Mouse (Mus musculus) stomach, postnatal 0 days (tissue): Measurements from ENCODE around the gene Tnnt2. TPM values are rescaled to one million over a fixed set of nuclear protein-coding genes. Genes with fewer than 3 reads are reported as not detected.

Source experiments
- ATAC-seq: fragments of 200-750 bp; cut with Nextera tagmentation; 2 replicates; pipeline ENCODE4 v1.8.0; 2017; ENCODE audit not compliant: low FRiP score, low TSS enrichment
- DNase-seq: peaks from one replicate; pipeline ENCODE4 v3.0.0-alpha.2; 2016; ENCODE audit warnings: low spot score
- H3K27ac ChIP-seq: fragments of 300-500 bp; sonication (generic); replicated peaks from 2 replicates; pipeline ENCODE4 v1.5.1; 2014; ENCODE audit warnings: mild to moderate bottlenecking, control low read depth
- H3K27me3 ChIP-seq: fragments of 300-500 bp; sonication (generic); 2 replicates; pipeline ENCODE4 v1.6.1; 2014; ENCODE audit warnings: low read length; ENCODE audit not compliant: control insufficient read depth, insufficient read depth
- H3K36me3 ChIP-seq: fragments of 300-500 bp; sonication (generic); 2 replicates; pipeline ENCODE4 v1.6.1; 2014; ENCODE audit warnings: low read length, mixed read lengths; ENCODE audit not compliant: control insufficient read depth, insufficient read depth
- H3K4me1 ChIP-seq: fragments of 300-500 bp; sonication (generic); replicated peaks from 2 replicates; pipeline ENCODE4 v1.6.1; 2014; ENCODE audit warnings: antibody characterized with exemption; ENCODE audit not compliant: control insufficient read depth, insufficient read depth
- H3K4me2 ChIP-seq: fragments of 300-500 bp; sonication (generic); replicated peaks from 2 replicates; pipeline ENCODE4 v1.6.1; 2014; ENCODE audit warnings: low read depth, mild to moderate bottlenecking, control low read depth, moderate library complexity
- H3K4me3 ChIP-seq: fragments of 300-500 bp; sonication (generic); 2 replicates; pipeline ENCODE4 v1.5.1; 2014; ENCODE audit warnings: low read depth, low read length, control low read depth
- H3K9ac ChIP-seq: fragments of 300-500 bp; sonication (generic); 2 replicates; pipeline ENCODE4 v1.6.1; 2014; ENCODE audit warnings: mild to moderate bottlenecking, low read length, control low read depth, mixed read lengths
- H3K9me3 ChIP-seq: fragments of 300-500 bp; sonication (generic); 2 replicates; pipeline ENCODE4 v1.6.1; 2016; ENCODE audit warnings: low read length; ENCODE audit not compliant: control insufficient read depth
- CTCF ChIP-seq: IDR thresholded peaks from 2 replicates; pipeline ENCODE4 v1.5.1; 2016; ENCODE audit warnings: antibody characterized with exemption, low read depth, mild to moderate bottlenecking, moderate library complexity
- EP300 ChIP-seq: optimal IDR thresholded peaks from 2 replicates; pipeline ENCODE3; 2016; ENCODE audit warnings: antibody characterized with exemption
- WGBS: fragments of 180-500 bp; shearing (Covaris S2); extraction: QIAGEN DNeasy Blood & Tissue Kit; methylation state at CpG from one replicate; pipeline ENCODE4 v1.1.7; 2014; 5-methylcytosine and 5-hydroxymethylcytosine counted together
- polyA plus RNA-seq: library from polyadenylated mRNA; unstranded; fragments of >200 nt; fragmentation: Nextera tagmentation; extraction: Ambion mirVana; gene quantifications from 2 replicates; pipeline ENCODE4 v1.2.1, GENCODE M21; 2015

Gene Tnnt2
- polyA plus RNA-seq, 1 experiment from 2014 or later: 36.4 TPM

DNA sequence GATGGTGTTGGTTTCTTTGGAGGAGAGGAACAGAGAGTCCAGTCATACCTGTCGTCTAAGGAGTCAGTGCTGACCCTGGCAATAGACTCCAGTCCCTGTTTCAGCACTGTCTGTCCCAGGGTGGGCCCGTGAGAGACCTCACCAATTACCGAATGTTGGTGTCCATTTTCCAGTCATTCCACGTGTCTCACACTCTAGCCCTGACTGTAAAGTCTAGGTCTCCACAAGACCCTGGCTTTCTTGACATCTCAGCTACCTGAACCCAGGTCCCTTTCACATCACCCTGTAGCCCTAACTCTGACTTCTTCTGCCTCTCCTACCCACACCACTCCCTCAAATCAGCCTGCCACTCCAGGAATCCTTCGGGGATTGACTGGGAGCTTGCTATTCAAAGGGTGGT, 26.4 kb downstream of the Tnnt2 start:
- no peak overlapping the region for H3K4me2 ChIP-seq
- no peaks in the 10 kb centered on the region for H3K27me3 ChIP-seq
- H3K4me1 ChIP-seq: no peaks in the 10 kb centered on the region
- no peak for DNase-seq
- no peak overlapping the region for H3K4me3 ChIP-seq
- TF ChIP-seq EP300 (no peak), CTCF (no peak)
- no peaks in the 10 kb centered on the region for H3K9me3 ChIP-seq
- H3K27ac ChIP-seq: no peak overlapping the region
- WGBS: 69% methylated on average over 5 of the region's 5 CpGs
- H3K9ac ChIP-seq: no peak overlapping the region
- no peak for ATAC-seq
- H3K36me3 ChIP-seq: no peaks in the 10 kb centered on the region

GRCm38 (mm10) chr1:135863786-135864335, 27.7 kb downstream of the Tnnt2 start:
- H3K36me3 ChIP-seq: no peaks in the 10 kb centered on the region
- no peaks in the 10 kb centered on the region for H3K4me1 ChIP-seq
- no peaks in the 10 kb centered on the region for H3K27me3 ChIP-seq
- H3K4me2 ChIP-seq: no peak overlapping the region
- DNase-seq (peak; percentile 42), ATAC-seq (no peak)
- WGBS: 67% methylated on average over 9 of the region's 9 CpGs
- no peak overlapping the region for H3K4me3 ChIP-seq
- no peak overlapping the region for H3K9ac ChIP-seq
- no peak overlapping the region for H3K27ac ChIP-seq
- no peak for TF ChIP-seq CTCF
- no peak for TF ChIP-seq EP300
- no peaks in the 10 kb centered on the region for H3K9me3 ChIP-seq

DNA sequence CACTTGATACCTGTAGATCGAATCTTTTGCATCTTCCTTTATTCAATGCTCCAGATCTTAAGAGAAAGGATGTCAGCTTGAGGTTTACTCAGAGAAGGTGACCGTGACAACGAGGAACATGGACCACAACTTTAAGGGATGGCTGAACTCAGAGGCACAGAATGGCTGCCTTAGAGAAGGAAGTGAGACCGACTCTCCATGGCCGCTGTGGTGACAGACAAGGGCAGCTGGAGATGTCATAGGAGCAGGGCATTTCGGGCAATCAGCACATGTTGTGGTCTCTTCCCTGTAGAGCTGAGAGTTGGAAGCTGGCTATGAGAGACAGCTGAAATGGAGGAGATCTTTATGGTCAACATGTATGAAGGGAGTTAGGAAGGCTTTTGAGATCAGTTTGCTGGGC, 28.7 kb downstream of the Tnnt2 start:
- ATAC-seq (no peak), DNase-seq (no peak)
- Histone ChIP-seq H3K36me3 (no peaks in the 10 kb centered on the region), H3K9ac (no peak overlapping the region), H3K4me2 (no peak overlapping the region), H3K9me3 (no peaks in the 10 kb centered on the region), H3K4me1 (no peaks in the 10 kb centered on the region), H3K27ac (no peak overlapping the region), H3K4me3 (no peak overlapping the region), H3K27me3 (no peaks in the 10 kb centered on the region)
- TF ChIP-seq CTCF (no peak), EP300 (no peak)
- WGBS: 80% methylated on average over 6 of the region's 6 CpGs

GRCm38 (mm10) chr1:135865518-135866194, 29.5 kb downstream of the Tnnt2 start:
- TF ChIP-seq EP300: no peak
- peak; percentile 99 for TF ChIP-seq CTCF
- H3K9ac ChIP-seq: no peak overlapping the region
- DNase-seq (peak; percentile 89), ATAC-seq (peak; percentile 73)
- H3K36me3 ChIP-seq: no peaks in the 10 kb centered on the region
- WGBS: 44% methylated on average over 19 of the region's 19 CpGs
- no peaks in the 10 kb centered on the region for H3K4me1 ChIP-seq
- no peaks in the 10 kb centered on the region for H3K27me3 ChIP-seq
- H3K4me2 ChIP-seq: no peak overlapping the region
- no peak overlapping the region for H3K27ac ChIP-seq
- no peak overlapping the region for H3K4me3 ChIP-seq
- H3K9me3 ChIP-seq: no peaks in the 10 kb centered on the region

GRCm38 (mm10) chr1:135868570-135868969, 32.4 kb downstream of the Tnnt2 start:
- no peak overlapping the region for H3K27ac ChIP-seq
- no peak overlapping the region for H3K9ac ChIP-seq
- H3K27me3 ChIP-seq: no peaks in the 10 kb centered on the region
- TF ChIP-seq CTCF: no peak
- no peak for TF ChIP-seq EP300
- 87% methylated on average over 6 of the region's 6 CpGs for WGBS
- no peaks in the 10 kb centered on the region for H3K4me1 ChIP-seq
- H3K36me3 ChIP-seq: no peaks in the 10 kb centered on the region
- H3K9me3 ChIP-seq: no peaks in the 10 kb centered on the region
- ATAC-seq: no peak
- no peak overlapping the region for H3K4me2 ChIP-seq
- DNase-seq: no peak
- no peak overlapping the region for H3K4me3 ChIP-seq

DNA sequence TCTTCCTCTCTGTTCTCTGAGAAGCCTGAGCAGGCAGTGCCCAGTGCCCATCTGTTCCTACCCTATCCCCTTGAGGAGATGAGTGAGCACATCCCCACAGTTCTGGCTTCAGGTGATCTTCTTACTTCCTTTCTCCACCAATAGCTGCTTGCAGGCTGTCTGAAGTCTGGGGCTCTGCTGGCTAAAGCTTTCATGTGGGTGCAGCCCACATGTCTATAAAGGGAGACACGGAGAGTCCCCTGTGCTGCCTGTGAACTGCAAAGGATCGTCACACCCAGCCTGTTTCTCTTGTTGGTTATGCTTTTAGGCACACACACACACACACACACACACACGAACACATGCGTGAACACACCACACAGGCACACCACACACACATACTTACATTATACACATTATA, 36.8 kb downstream of the Tnnt2 start:
- no peak for DNase-seq
- H3K27ac ChIP-seq: no peak overlapping the region
- no peaks in the 10 kb centered on the region for H3K27me3 ChIP-seq
- H3K4me3 ChIP-seq: no peak overlapping the region
- H3K9ac ChIP-seq: no peak overlapping the region
- no peak for TF ChIP-seq CTCF
- TF ChIP-seq EP300: no peak
- H3K36me3 ChIP-seq: no peaks in the 10 kb centered on the region
- H3K4me1 ChIP-seq: no peaks in the 10 kb centered on the region
- WGBS: 70% methylated on average over 4 of the region's 4 CpGs
- H3K9me3 ChIP-seq: no peaks in the 10 kb centered on the region
- no peak overlapping the region for H3K4me2 ChIP-seq
- ATAC-seq: no peak
